Mouse (Mus musculus) mature B cell (primary cell): ENCODE data around the gene Mast3.
"Not testable (repeated sequence)": the region's sequence is repeated elsewhere in the genome, so short reads cannot be mapped to it uniquely, and the experiment has no call there.

ENCODE experiments used
- in situ Hi-C: fragments of 300-500 bp; cut with MboI; formaldehyde crosslinking; loops from 2 replicates; pipeline ENCODE4 v1.14.3; 2019

The Mast3 gene

DNA sequence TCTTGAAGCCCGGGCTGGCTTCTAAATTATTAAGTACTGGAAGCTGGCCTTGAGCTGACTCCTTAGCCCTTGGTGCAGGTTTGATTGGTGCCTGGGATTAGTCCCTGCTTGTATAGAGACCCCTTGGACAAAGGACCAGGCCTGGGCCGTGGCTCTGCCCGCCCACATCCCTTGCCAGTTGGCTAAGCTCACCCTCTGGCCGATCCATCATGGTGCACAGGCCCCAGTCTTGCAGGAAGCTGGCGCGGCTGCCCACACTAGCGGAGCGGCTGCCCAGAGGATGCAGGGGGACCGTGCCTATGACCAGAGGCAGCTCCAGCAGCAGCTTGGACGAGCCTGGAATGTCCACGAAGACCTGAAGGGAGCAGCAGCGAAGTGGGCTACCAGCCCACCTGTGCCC lies 31.8 kb upstream of the Mast3 start:
- in situ Hi-C loops = no loop called here

DNA sequence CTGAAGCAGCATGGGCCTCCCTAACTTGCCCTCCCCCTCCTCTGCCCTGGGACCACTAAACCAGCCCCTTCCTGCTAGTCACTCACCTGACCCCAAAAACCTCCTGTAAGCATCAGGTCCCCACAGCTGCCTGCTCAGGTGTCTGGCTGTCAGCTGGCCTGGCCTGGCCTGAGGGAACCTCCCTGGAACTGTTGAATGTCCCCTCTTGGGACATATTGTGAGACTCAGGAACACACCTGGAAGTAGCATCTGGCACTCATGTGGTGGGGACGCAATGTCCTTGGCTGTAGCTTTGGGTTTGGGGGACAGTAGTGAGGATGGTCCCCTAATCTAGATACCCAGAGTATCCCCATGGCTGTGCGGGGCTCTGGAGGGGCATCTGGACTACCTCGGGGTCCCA lies 29.2 kb upstream of the Mast3 start:
- in situ Hi-C loops = no loop called here

GRCm38 (mm10) chr8:70833520-70833919 lies 28.7 kb upstream of the Mast3 start:
- in situ Hi-C loops = no loop called here

DNA sequence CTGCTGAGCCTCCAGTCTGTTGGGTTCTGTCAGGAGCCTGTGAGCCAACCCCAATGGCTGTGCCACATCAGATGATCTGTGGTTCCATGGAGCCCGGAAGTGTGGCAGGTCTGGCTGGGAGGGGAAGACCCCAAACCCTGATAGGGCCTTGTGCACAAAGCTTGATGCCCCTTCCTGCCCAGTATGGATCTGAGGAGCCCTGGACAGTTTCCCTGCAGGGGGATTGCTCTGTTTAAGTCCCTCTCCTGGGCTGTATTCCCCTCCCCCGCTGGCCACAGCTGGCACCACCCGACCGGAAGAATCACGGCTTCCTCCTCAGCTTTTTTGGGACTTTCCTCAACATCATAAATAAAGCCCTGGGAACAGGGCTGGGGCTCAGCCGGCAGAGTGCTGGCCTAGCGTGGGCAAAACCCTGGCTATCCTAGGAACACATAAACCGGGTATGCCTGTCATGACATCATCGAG lies 28.2 kb upstream of the Mast3 start:
- in situ Hi-C loops = no loop called here

DNA sequence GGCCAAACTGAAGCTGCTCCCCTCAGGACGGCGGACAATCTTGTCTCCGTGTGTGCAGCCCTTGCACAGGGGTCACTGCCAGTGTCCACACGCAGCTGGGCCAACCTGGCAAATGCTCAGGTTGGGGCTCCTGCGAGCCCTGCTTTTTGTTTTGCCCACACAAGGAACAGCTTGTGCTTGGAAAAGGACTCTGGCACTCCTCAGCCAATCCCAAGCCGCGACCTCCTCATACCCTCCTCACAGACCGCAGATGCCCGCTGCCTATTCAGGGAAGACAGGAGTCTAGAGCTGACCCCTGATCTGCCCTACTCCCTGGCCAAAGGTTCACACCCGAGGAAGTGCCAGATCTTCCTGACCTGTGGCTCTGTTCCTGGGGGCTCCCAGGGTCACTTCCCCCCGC lies 27.5 kb upstream of the Mast3 start:
- in situ Hi-C loops = no loop called here

- in situ Hi-C loops = no loop called here
Measured at GRCm38 (mm10) chr8:70831517-70831916, 26.7 kb upstream of the Mast3 start.

- in situ Hi-C loops = no loop called here
Measured at GRCm38 (mm10) chr8:70827796-70828195, 22.9 kb upstream of the Mast3 start.

DNA sequence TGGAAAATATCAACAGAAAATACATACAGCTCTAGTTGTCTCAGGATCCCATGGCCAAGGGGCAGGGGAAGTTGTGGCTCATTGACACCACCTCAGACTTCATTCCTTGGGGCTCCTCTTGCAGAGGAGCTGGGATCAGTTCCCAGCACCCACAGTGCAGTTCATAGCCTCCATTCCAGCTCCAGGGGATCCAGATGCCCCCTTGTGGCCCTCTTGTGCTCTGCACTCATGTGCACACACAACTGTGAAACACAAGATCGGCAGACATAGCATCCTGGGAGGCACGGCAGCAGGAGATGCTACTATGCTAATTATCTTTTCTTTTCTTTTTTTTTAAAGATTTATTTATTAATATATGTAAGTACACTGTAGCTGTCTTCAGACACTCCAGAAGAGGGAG lies 22.2 kb upstream of the Mast3 start:
- in situ Hi-C loops = no loop called here

DNA sequence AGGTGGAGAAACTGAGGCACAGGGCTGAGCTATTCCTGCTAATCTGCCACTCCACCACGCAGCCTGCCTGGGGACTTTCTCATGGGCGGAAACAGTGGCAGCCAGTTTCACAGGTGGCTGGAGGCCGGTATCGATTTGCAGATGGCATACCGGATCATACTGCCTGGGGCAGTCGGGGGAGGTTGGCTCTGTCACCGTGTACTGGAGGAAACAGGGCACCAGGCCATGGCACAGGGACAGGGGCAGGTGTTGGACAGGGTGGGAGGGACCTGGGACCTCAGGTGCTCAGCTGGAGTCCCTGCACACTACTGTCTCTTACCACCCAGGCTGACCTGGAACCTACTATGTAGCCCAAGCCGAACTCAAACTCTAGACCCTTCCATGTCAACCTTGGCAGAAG lies 21.0 kb upstream of the Mast3 start:
- in situ Hi-C loops = no loop called here

DNA sequence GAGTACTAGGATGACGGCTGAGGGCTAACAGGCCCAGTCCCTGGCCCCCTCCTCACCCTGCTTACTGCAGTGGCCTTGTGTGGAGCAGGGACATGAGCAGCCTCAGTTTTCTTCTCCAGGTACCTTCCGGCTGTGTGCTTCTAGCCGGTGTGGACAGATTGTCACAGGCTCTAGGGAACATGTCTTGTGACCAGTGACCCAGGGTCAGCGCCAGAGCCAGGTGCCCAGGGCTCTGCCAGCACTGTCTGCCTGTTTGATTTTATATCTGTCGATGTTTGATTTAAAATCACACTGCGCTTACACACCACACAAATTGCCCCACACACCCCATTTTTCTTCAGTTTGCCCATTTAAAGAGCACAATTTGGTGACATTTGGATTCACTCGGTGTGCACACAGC lies 18.9 kb upstream of the Mast3 start:
- in situ Hi-C loops = no loop called here

GRCm38 (mm10) chr8:70822594-70822993 lies 17.7 kb upstream of the Mast3 start:
- in situ Hi-C loops = not testable (repeated sequence)

DNA sequence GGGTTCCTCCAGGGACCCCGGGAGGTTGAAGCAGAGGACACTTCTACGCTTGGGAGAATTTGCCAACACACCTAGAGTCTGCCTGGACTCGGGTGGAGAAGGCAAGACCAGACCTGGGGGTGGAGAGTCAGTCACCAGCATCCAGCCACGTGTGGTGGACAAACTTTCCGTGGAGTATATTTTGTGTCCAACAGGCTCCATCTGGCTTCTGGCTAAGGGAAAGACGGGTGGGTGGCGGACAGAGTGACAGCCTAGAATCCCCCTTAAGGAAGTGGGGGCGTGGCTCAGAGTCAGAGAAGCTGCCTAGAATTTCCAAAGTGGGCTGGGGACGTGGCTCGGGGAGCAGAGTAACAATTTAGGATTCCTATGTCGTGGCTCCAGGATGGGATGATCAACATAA lies 17.1 kb upstream of the Mast3 start:
- in situ Hi-C loops = no loop called here

DNA sequence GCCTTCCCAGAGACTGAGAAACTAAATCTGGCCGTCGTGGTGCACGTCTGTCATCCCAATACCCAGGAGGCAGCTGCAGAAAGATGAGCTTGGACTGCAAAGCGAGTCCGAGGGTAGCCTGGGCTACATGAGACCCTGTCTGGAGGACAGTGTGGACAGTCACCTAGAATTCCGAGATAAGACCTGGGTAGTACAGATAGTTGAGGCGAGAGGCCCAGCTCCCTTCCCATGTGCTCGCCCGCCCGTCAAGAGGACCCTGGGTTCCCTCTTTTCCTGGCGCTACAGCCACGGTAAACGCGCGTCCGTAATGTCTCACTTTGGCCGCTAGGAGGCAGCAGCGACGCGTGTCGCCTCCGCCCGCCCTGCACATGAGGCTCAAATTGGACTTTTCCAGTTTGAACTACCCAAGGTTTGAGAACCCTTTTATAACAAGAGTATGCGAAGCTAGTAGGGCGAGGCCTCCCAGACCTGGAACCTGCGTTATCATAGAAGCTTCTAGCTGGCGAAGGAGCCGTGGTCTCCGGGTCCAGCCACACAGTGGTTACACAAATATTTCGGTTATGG lies 16.6 kb upstream of the Mast3 start:
- in situ Hi-C loops = no loop called here

DNA sequence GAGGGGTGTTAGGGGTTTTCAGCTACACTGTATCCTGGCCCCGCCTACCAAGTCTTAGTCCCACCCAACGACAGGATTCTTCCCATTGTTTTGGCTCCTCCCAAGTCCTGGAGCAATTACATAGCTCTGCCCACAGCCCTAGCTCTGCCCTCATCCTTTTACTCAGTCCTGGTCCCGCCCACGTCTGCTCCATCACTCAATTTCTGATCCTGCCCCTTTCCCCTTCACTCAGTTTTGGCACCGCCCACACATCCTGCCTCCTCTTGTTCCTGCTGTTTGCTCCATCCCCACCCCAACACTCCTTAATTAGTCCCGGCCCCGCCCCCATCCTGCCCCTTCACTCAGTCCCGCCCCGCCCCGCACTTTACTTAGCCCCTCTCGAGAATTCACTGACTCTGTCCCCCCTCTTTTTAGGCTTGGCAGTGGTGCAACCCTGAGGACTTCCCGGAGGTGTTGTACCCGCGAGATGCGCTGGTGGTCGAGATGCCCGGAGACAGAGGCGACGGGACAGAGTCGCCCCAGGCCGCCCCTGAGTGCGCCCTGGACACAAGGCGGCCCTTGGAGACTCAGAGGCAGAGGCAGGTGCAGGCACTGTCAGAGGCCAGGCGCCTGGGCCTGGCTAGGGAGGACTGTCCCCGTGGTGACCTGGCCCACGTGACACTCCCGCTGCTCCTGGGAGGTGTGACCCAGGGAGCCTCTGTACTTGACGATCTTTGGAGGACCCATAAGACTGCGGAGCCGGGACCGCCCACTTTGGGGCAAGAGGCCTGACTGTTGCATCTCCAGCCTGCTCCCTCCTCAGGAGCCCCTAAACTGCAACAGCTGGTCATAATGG lies 15.5 kb upstream of the Mast3 start:
- in situ Hi-C loops = no loop called here

DNA sequence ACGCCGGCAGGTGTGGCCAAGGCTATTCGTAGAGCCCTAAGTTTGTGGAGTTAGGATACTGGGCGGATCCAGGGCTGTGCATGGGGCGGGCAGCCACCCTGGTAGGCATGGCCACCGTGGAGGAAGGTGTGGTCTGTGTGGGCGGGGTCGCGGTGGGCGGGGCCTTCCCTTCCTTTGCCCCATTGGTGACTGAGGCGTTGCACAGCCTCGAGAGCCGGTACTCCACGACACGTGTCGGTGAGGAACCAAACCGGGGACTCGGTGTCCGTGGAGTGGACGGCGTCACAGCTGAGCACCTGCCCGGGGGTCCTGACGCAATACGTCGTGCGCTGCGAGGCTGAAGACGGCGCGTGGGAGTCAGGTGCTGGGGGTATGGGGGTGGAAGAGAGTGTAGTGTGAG lies 11.8 kb upstream of the Mast3 start:
- in situ Hi-C loops = no loop called here

DNA sequence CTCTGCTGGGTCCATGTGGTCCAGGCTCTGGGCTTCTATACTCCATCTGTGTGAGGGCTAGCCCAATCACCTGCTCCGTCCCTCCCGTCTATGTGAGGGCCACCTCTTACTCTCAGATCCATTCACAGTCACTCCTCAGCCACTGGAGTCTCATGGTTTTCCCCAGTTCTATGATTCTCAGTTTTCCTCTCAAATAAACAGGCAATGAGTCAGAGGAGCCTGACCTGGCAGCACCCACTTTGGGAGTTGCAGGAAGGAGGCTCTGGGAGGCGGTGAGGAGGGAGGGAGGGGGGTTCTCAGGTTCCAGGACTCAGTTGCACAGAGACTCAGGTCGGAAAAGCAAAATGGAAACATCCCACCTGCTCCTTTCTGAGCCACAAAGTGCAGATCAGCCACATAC lies 8.0 kb upstream of the Mast3 start:
- in situ Hi-C loops = no loop called here

DNA sequence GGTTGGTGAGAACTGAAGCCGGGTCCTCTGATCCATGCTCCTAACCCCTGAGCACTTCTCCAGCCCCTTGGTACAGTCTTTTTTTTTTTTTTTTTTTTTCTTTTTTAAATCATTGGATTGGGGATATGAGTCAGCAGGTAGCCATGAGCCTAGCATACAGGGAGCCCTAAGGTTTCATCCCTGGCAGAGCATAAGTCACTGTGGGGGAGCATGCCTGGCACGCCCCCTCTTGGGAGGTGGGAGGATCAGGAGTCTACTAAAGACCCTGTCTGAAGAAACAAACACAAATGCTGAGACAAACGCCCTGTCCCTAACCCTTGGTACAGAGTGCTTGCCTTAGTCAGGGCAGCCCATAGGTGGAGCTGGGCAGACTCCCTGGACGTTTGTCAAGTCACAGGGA lies 7.2 kb upstream of the Mast3 start:
- in situ Hi-C loops = no loop called here

DNA sequence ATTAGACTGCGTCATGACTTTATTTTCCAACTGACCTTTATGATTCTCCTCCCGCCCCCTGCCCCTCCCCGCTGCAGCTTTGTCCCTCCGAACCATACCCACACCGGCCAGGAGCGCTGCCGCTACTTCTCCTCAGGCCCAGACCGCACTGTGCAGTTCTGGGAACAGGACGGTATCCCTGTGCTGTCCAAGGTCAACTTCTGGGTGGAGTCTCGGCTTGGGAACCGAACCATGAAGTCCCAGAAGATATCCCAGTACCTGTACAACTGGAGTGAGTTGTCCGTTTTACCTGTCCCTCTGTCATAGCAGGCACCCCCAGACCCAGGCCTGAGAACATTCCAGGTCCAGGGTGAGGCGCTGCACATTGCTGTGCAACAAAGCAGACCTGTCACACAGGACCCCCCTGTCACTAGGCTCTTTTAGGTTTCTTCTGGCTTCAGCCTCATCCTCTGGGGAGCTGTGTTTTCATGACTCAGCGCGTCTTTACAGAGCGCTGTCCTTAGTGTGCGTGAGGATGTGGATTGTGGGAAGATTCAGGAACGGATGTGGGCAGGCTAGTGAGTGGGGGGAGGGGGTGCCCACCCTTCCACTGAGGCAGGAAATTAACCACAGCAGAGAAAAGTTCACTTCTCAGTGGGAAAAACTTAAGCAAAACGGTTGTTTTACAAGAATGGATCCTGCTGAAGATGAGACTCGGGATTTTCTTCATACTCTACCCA lies 6.3 kb upstream of the Mast3 start:
- in situ Hi-C loops = no loop called here

DNA sequence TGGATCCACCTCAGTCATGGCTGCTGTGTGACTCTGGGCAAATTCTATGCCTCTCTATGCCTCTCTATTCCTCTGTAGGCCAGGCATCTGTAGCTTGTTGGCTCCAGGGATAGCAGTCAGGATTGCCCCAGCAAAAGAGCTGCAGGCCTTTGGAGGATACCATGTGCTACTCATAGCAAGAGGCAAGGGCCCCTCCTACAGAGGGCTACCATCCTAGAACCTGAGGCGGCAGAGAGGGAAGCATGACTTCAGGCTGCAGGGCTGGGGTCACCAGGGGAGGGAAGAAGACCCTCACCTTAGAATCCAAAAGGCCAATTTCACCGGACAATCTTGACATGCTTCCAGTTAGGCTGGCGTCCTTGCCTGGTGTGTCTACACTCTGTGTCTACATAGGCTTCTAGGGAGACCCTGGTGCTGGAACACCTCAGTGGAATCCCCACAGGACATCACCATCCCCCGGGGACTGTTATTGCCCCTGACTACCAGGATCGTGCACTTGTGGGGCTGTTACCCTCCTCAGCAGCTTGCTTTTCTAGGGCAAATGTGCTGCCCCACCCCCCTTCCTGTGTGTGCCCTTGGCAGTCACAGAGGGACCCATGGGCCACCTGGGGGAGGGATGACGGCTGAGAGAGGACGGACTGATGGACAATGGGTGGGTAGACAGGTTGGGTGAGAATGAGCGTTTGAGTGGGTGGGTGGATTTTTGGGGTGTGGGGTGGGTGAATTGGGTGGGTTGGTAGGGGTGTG lies 4.3 kb upstream of the Mast3 start:
- in situ Hi-C loops = no loop called here

- in situ Hi-C loops = no loop called here
Measured at GRCm38 (mm10) chr8:70808239-70808638, 3.4 kb upstream of the Mast3 start, which contains the start of gene Il12rb1. TSS of gene Il12rb1 (plus strand) at chr8:70808449.

DNA sequence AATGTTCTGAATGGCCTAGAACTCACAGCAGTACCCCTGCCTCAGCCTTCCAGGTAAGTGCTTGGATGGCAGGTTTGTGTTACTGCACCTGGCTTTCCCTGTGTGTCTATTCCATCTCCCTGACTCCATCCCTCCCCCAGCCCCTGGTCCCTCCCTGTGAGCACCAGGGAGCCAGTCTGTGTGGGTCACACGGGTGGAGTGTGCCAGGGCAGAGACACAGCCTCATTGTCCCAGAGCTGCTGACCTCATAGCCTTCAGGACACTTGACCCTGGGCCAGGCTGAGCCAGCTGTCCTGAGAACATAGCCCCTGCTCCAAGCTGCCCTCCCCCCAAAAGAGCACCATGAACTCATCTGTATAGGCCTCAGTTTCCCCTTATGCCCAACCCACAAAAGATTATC lies 2.5 kb upstream of the Mast3 start:
- in situ Hi-C loops = no loop called here

GRCm38 (mm10) chr8:70806541-70806940 lies 1.7 kb upstream of the Mast3 start:
- in situ Hi-C loops = no loop called here
